Mouse (Mus musculus) heart, postnatal 25 days (tissue): ENCODE data around the gene Nmb. TPM values are rescaled to one million over a fixed set of nuclear protein-coding genes. Genes with fewer than 3 reads are reported as not detected.
"Not testable (repeated sequence)": the region's sequence is repeated elsewhere in the genome, so short reads cannot be mapped to it uniquely, and the experiment has no call there.

Experiments
- DNase-seq: peaks from one replicate; pipeline ENCODE4 v3.0.0; 2022; ENCODE audit warnings: low spot score
- intact Hi-C: fragments of 180-260 bp; cut with DNase I; formaldehyde crosslinking; loops from one replicate; pipeline ENCODE4 v1.15.1; 2025
- total RNA-seq, 2 experiments: library from RNA; stranded (reverse); gene quantifications; 2 replicates each; pipeline ENCODE4 v1.2.3; 2021

The Nmb gene
- 1 to 10 TPM; 5.8 to 7.7 TPM for total RNA-seq

DNA sequence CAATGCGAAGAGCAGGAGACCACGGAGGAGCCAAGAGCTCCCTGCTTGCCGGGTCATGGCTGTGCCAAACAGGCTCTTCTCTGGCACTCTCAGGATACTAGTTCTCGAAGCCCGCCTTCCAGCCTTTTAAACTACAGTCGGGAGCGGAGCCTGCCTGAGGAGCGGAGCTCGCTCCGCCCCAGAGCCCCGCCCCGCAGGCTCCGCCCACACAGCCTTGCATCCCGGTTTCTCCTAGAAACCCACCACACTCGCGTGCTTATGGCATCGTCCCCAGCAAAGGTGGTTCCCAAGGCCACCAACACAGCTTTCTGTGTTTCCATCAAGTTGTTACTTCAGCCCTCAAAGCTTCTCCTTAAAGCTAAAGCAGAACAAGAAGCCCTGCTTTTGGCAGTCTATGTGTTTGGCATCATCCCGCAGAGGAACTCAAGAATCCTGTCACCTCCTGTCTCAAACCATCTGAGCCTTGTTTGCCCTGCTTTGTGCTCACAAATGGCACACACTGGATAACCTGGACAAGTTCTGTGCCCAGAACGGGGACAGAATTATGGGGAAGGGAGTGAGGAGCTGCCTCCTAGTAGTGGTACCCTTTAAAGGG, at the start of gene Nmb:
TSS of gene Nmb (minus strand) at position 156 of the 595 bp plus-strand sequence.
- intact Hi-C loops, result loop anchor here (5.0 kb wide), 1 partner anchor 42 kb away; the partner anchor contains the start of gene Sec11a
- DNase-seq, result peak; percentile 54

DNA sequence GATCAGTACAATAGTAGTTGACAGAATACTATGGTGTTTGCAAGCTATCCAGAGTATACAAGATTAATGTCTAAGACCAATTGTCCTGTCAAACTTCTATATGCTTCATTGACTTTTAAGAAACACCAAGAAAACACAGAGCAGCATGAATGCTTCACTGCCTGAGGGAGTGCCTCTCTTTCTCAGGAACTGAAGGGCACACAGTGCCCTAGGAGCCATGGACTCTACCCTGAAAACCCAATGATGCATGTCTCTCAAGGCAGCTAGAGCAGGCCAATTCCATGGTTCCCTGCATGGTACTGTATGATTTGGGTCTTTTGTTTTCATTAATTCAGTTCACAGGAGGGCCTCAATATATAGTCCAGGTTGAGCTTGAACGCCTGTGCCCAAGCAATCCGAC, 49.4 kb upstream of the Nmb start:
- intact Hi-C loops, result no loop called here
- no peak for DNase-seq

DNA sequence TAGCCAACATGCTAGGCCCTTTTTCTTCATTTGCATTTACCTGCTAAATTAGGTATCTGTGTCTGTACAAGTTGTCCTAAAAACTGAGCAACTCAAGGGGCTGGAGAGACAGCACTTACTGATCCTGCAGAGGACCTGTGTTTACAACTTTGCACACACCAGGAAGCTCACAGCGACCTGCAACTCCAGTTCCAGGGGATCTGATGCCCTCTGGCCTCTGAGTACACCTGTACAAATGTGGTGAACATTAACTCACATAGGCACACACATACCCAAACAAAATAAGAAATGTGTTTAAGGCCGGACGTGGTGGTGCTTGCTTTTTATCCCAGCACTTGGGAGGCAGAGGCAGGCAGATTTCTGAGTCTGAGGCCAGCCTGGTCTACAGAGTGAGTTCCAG, 47.3 kb upstream of the Nmb start:
- intact Hi-C loops, result no loop called here
- DNase-seq, result no peak

DNA sequence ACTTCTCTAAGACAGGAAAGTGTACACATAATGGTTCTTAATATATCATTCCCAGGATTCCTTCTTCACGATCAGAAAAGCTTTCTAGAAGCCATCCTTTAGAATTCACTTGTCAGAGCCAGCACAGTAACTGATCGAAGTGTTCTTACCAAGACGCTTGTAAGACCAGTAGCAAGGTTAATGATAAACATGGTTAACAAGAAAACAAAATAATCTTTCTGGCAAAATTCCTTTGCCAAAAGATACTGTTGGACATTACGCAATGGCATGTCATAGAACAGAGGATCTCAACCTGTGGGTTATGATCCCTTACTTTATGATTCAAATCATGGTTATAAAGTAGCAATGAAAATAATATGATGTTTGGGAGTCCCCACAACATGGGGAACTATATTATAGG, 46.6 kb upstream of the Nmb start:
- intact Hi-C loops, result no loop called here
- DNase-seq, result no peak

DNA sequence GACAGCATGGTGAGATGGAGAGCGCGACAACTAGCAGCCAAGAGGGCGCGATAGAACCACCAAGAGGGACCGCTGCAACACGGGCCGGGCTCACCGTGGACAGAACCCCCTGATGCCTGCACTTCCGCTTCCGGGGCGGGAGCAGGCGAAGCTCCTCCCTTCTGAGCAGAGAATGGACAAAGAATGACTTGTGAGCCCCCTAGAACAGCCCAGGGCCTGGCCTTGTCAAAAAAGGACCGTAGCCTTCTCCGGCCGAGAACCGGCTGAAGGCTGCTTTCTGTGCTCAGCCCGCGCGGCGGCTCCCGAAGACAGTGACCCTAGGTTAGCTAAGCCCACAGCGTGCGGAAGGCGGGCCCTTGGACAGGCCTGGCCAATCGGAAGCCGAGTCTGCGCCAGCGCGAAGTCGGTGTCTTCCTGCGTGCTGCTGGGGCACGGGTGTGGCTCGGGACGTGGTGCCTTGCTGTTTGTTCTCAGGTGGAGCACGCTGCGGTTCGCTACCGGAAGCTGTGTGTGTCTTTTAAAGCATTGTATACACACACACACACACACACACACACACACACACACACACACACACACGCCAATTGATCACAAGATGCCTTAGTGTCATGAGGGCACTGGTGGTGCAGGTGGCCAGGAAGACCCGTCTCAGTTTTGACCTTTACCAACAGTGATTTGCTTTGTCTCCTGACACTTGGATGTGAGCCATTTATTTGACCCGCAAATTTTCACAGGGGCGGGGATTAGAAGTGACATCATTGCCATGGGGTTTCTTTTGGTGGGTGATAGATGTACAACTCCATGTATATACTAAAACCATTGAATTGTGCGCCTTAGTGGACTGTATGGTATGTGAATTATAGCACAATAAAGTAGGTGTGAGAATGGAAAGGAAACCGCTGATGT, 42.8 kb upstream of the Nmb start, which contains the start of gene Sec11a:
TSS of gene Sec11a (minus strand) at position 336 of the 906 bp plus-strand sequence.
- intact Hi-C loops, result loop anchor here (5.0 kb wide), 2 partner anchors 45 kb away; partner anchors contain the start of genes Wdr73 and Zfp592
- peak; percentile 90 for DNase-seq

DNA sequence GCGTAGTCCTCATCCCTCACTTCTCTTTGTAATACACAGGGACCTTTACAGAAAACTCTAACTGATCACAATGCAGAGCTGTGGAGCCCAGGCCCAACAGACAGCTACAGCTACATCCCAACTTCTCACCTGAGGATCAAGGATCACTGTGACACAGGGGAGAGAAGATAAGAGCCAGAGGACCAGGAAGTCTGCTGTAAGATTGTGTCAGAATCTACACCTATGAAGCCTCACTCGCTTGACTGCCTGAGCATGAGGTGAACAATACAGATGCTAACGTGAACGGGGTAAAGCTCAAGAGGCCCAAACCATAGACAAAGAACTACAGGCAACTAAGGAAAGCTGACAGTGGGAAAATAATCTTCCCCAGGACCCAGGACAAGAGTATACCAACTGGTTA, 34.9 kb upstream of the Nmb start:
- no peak for DNase-seq
- intact Hi-C loops, result no loop called here

DNA sequence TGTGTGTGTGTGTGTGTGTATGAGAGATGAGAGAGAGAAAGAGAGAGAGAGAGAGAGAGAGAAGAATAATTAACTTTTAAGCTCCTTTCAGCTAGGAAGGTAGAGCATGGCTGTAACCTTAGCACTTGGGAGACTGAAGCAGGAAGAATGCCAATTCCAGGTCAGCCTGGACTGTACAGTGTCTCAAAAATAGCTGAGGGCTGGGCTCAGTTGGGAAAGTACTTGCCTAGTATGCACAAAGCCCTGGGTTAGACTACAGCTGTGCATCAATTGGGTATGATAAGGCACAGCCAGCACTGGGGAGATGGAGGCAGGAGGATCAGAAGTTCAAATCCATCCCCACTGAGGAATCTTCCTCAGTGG, 32.4 kb upstream of the Nmb start:
- DNase-seq, intact Hi-C loops: not testable (repeated sequence)

DNA sequence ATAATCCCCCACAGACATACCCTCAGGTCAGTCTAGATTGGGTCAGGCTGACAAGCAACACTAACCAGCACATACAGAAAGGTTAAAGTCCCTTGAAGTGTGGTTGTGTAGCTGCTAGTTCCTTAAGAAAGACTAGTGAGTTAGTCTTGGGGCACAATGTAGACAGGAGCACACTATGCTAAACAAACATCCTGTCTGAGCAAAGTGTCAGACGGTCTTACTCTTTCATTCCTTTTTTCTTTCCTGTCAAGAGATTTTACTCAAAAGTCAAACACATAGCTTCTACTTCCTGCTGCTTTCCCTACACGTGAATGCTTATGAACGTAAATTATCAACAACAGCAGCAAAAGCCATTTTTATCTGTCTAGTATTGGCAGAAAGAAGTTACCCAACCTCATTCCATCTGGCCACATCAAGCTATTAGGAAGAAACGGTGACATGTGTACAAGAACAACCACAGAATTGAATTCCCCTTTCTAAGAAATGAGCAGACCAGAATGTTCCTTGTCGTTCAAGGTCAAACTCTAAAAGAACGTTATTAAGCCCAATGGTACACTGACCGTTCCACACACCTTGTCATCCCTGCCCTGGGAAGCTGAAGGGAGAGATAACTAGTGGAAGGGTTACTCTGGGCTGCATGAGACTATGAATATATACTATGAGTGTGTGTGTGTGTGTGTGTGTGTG, 31.9 kb upstream of the Nmb start:
- intact Hi-C loops, DNase-seq: not testable (repeated sequence)

DNA sequence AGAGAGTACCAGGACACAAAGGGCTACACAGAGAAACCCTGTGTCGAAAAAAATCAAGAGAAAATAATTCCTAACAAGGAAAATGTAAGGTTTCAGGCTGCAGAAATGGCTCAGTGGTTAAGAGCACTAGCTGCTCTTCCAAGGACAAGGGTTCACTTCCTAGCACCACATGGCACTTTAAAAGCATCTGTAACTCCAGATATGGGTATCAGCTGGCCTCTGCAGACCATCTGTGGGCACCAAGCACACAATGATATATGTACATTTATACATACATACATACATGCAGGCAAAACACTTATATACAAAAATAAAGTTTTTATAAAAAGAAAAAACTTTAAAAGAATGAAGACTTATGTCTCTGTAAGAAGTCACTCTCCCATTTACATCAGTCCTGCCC, 31.0 kb upstream of the Nmb start:
- no peak for DNase-seq
- intact Hi-C loops, result no loop called here

DNA sequence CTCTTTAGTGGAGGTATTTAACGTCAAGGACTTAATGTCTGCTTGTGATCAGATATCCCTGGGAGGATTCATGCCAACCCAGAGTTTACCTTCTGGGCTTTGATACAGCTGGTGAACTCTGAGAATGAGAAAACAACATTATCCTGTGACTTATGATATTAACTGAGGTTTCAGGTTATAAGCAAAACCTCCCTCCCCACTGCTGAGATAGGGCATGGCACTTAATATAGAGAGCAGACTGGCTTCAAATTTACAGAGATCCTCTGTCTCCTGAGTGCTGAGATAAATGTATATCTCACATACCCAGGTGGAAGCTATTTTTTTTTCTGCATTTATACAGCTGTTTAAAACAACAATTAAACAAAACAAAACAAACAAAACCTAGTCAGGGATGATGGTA, 27.9 kb upstream of the Nmb start:
- no peak for DNase-seq
- intact Hi-C loops, result no loop called here

DNA sequence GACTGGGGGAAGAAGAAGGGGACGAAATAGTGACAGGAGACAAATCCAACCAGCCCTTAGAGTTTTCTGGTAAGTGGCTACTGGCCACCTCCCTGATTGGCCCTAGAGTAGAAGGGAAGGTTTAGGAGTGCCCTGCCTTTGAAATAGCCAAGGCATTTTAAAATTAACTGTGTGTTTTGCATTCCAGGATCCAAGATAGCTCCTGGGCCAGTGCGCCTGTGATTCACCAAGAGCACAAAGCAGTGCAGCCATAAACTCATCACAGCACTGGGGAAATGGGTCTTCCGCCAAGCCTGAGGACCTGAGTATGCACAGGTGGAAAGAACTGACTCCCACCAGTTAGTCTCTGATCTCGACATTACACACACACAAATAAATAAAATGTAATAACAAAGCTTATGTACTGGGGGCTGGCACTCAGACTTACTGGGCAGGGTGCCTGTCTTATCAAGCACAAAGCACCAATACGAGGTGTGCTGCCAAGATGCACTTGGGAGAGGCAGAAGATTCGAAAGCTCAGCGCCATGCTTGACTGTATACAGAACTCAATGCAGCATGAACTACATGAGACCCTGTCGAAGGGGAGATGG, 26.8 kb upstream of the Nmb start:
- DNase-seq, result peak; percentile 5
- intact Hi-C loops, result no loop called here

DNA sequence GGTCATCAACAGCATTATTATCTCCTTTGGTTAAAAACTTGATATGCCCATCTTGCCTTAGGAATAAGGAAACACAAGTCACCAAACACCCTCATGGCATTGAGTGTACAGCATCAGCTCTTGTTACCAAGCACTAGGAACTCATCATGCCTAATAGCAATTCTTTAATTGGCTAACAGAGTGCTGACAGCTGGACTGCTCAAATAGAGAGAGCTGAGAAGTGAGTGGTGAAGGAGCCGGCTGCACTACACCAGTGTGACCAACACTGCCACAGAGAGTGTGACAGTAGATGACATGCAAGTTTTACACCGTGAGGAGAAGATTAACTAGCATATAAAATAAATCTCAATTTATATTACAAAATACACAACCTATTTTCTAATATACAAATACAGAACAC, 18.3 kb upstream of the Nmb start:
- DNase-seq, result no peak

DNA sequence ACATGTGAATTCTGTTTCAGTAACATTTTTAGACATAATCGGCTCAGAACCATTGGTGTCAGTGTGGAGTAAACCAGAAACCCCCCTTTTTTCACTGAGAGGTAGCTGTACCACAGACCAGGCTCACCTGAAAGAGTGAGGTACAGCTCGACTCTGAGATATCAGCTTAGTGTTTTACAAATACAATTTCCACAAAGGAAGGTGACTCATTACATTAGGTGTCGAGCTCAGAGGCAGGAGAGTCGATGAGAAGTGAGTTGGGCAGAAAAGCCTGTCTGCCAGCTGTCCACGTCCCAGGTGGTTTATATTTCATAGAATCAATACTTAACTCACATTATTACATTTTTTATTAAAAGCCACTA, 14.8 kb upstream of the Nmb start:
- intact Hi-C loops, result no loop called here
- no peak for DNase-seq

More for the DNA sequence above, 18.3 kb upstream of the Nmb start:
- intact Hi-C loops, result no loop called here

DNA sequence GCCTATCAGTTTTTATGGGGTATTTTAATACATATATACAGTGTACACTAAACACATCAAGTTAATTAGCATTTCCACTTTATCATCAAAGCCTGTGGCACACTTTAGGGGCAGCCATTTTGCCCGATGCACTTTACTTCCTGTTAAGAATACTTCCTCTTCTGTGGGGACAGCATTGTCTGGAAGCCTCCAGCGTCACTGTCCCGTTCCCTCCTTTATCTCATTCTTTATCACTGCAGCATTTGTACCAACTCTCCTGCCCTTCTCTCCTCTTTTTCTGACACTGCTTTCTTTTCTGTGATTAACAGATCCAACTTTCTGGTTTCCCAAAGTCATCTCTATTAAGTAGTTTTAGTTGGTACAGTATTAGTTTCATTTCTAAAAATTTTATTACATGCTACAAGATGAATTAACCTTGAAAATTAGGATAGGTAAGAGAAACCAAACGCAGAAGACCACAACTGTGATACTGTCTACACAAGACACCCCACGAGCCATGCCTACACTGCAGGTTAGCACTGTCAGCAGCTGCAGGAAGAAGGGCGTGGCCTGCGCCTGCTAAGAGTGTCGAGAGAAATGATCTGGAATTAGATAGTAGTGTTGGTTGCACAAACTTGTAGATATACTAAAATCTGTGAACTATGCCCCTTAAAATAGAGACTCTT, 14.2 kb upstream of the Nmb start:
- no peak for DNase-seq
- intact Hi-C loops, result no loop called here

DNA sequence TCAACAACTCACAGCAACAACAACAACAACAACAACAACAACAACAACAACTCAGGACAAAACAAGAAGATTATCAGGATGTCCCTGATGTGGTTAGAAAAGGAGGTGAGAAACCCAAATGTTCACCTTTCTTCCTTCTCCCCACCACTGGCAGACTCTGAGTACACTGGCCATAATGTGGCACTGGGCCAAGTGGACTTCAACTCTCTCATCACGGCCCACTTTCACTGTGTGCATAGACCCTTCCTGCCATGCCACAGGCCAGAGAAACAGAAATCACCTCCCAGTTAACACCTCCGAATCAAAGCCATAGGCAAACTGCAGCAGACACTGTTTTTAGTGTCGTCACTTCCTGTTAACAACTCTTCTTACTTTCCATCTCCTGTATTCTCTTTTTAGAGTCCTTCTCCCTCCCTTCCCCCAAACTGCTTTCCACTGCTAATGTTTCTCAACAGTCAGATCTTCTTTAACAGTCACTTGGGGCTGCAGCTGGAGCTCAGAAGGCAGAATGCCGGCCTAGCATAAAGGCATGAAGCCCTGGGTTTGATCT, 13.1 kb upstream of the Nmb start:
- intact Hi-C loops, result no loop called here
- no peak for DNase-seq

DNA sequence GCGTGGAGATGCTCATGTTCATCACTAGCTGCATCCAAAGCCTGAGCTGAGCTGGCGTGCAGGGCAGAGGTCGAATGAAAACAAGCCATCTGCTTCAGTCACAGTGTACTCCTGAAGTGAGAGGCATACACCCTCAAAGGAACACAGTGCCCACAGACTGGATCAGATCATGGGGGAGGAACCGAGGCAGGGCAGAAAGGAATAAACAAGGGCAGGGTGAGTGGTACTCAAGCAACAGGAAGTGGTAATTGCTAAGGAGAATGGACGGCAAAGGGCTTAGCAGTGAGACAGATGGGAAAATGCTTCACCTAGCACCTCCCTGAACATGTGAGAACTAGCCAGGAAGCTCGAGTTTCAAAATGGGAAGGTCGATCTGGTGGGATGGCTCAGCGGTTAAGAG, 7.6 kb upstream of the Nmb start:
- intact Hi-C loops, result no loop called here
- no peak for DNase-seq

DNA sequence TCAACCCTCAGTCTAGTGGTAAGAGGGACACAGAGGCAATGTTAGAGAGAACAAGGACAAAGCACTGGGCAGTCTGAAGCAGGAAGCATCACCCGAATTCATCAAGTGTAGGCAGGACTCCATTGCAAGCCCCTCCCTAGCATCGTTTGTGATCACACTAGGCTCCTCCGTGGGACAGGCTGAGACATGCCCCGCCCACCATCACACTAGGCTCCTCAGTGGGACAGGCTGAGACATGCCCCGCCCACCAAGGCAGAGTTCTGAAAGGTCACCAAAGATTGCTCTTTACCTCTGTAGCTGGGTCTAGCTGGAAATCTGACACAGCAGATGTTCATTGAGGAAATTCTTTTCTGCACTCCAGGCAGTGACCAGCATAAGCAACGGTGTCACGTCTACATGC, 6.2 kb upstream of the Nmb start:
- no peak for DNase-seq
- intact Hi-C loops, result no loop called here

DNA sequence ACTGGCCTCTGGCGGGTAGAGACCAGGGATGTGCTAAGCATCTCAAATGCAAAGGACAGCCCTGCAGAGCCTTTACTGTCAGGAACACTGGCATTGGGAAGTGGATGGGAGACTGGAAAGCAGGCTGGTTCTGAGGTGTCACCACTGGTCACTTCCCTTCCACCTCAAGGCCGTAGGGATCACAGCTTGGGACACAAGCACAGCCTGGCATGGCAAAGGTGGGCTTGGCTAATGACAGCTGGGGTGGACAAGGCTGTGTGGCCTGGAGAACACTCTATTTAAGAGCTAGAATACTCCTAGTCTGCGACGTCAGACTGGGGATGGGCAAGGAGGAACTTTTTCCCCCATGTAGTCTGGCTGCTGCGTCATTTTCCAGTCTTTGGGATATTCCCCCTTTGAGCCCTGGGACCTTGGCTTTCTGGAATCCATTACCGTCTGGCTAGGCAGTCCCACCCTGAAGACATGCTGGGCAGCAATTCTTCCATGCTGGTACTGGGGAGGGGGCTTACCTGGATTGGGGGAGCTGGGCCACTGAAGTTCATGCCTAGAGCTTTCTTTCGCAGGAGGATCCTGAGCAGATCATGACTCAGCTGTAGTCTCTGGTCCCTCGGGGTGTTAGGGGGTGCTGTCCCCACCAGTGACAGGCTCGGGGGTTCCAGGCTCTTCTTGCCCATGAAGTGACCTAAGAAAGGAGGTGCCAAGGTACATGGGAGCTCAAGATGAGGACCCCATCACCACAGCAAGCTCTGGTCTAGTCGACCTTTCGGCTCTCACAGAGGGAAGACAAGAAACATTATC, 1.1 kb downstream of the Nmb start:
- intact Hi-C loops, result loop anchor here (5.0 kb wide), 1 partner anchor 43 kb away; the partner anchor contains the start of gene Sec11a
- no peak for DNase-seq
